Mouse (Mus musculus): ENCODE measurements around the gene Ap4s1.

The Ap4s1 gene

DNA sequence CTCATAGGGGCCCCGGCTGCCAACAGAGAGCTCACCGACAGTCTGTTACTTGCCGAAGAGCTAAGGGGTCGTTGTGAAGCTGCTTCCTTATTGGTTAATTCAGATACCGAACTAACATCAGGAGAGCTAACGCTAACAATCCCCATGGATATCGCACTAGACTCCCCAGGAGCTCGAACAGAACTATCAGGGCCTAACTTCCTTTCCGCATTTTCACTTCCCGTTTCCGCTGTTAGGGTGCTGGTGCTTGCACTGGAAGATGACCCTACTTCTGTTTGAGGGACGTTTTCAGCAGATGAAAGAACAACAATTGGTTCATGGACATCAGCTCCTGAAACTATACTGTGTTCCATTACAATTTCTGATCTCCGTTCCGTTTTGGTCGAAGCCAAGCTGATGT, 77.9 kb downstream of the Ap4s1 start:
- DNase-seq (ENCODE audit: extremely low spot score, low spot score) = no peak

GRCm38 (mm10) chr12:51784842-51785241, 94.0 kb downstream of the Ap4s1 start:
- peak; percentile 32 for DNase-seq (ENCODE audit: extremely low spot score, low spot score)

Measured in neural tube, embryonic 10.5 days (tissue).